Mouse (Mus musculus) midbrain, embryonic 15.5 days (tissue): ENCODE measurements at regions not wholly inside any gene's neighbourhood (a gene's known extent, or its start where the extent isn't known, plus 50 kb on each side); places are given as distances from the start of the nearest gene placed in this dataset.

Experiments used
- ATAC-seq: fragments of 200-750 bp; cut with Nextera tagmentation; replicated peaks from 2 replicates; pipeline ENCODE4 v1.8.0; 2017; ENCODE audit warnings: moderate TSS enrichment
- H3K27ac ChIP-seq: fragments of 300-500 bp; sonication (generic); 2 replicates; pipeline ENCODE4 v1.5.1; 2015; ENCODE audit warnings: mild to moderate bottlenecking, inconsistent platforms
- H3K27me3 ChIP-seq: fragments of 300-500 bp; sonication (generic); replicated peaks from 2 replicates; pipeline ENCODE4 v1.6.1; 2015; ENCODE audit warnings: inconsistent platforms
- H3K36me3 ChIP-seq: fragments of 300-500 bp; sonication (generic); replicated peaks from 2 replicates; pipeline ENCODE4 v1.6.1; 2015; ENCODE audit warnings: inconsistent platforms
- H3K4me1 ChIP-seq: fragments of 300-500 bp; sonication (generic); 2 replicates; pipeline ENCODE4 v1.6.1; 2015; ENCODE audit warnings: inconsistent platforms
- H3K4me2 ChIP-seq: fragments of 300-500 bp; sonication (generic); 2 replicates; pipeline ENCODE4 v1.6.1; 2015; ENCODE audit warnings: inconsistent platforms, mild to moderate bottlenecking, moderate library complexity
- H3K4me3 ChIP-seq: fragments of 300-500 bp; sonication (generic); 2 replicates; pipeline ENCODE4 v1.5.1; 2015; ENCODE audit warnings: mild to moderate bottlenecking, inconsistent platforms
- H3K9ac ChIP-seq: fragments of 300-500 bp; sonication (generic); 2 replicates; pipeline ENCODE4 v1.6.1; 2015; ENCODE audit warnings: mild to moderate bottlenecking, inconsistent platforms
- H3K9me3 ChIP-seq: fragments of 300-500 bp; sonication (generic); 2 replicates; pipeline ENCODE4 v1.6.1; 2016; ENCODE audit warnings: inconsistent platforms
- WGBS: fragments of 180-500 bp; shearing (Covaris S2); methylation state at CpG from one replicate; pipeline ENCODE4 v1.1.7; 2015; ENCODE audit warnings: mixed read lengths; 5-methylcytosine and 5-hydroxymethylcytosine counted together

DNA sequence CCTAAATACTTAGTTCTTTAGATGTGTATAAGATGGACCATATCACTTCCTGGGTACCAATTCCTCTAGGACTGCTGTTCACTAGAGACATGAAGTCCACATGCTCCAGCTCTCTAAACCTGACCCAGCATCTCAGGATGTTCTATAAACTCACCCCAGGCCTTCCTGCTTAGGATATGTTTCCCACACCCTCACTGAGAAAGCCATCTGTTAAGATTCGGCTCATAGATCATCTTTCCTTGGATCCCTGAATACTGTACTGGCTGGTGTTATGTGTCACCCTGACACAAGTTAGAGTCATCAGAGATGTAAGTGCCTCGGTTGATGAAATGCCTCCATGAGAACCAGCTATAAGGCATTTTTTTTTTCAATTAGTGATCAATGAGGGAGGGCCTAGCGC is 199.9 kb downstream of the Gm5426 start:
- WGBS: 97% methylated on average over 3 of the region's 3 CpGs
- no peak for ATAC-seq
- Histone ChIP-seq H3K36me3 (no peaks in the 10 kb centered on the region), H3K4me1 (peaks cover 8% of the 10 kb centered on the region), H3K4me3 (no peak overlapping the region), H3K9me3 (no peaks in the 10 kb centered on the region), H3K9ac (no peak overlapping the region), H3K27ac (no peak overlapping the region), H3K4me2 (no peak overlapping the region), H3K27me3 (no peaks in the 10 kb centered on the region)

DNA sequence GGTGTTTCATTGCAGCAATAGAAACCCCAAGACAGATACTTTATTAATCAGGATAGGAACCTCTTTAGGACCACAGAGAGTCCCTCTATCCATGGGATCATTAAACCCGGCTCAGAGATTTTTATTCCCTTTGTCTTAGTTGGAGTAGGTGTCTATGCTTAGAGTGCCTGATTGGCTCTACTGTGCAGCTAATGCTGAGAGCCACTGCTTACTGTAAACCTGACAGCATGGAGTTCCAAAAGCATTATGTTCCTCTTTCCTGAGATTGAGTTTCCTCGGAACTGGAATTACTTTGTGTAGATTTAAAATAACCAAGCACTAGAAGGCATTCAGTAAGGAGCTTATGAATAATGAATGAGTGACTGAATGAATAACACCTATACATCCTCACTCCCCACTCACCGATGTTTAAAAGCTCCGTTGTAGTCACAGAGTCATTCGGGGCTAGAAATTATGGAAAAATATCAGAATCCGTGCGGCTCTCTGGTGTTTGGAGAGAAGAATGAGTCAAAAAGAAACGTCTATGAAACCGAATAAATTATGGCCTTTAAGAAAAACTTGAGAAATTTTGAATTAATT is 200.8 kb downstream of the Gm5426 start:
- Histone ChIP-seq H3K36me3 (no peaks in the 10 kb centered on the region), H3K4me2 (0 out of 2 replicates have a peak overlapping the region, but pooled peaks have one; percentile 11), H3K4me3 (no peak overlapping the region), H3K9me3 (no peaks in the 10 kb centered on the region), H3K27me3 (no peaks in the 10 kb centered on the region), H3K4me1 (peaks cover 8% of the 10 kb centered on the region), H3K27ac (no peak overlapping the region), H3K9ac (no peak overlapping the region)
- WGBS: 37% methylated on average over 9 of the region's 9 CpGs
- peak; percentile 54; the same call in 1 of the 2 replicates for ATAC-seq

GRCm38 (mm10) chr10:96337797-96338608 is 201.6 kb downstream of the Gm5426 start:
- Histone ChIP-seq H3K36me3 (no peaks in the 10 kb centered on the region), H3K9ac (no peak overlapping the region), H3K4me2 (no peak overlapping the region), H3K4me3 (no peak overlapping the region), H3K27ac (no peak overlapping the region), H3K27me3 (no peaks in the 10 kb centered on the region), H3K4me1 (peaks cover 8% of the 10 kb centered on the region), H3K9me3 (no peaks in the 10 kb centered on the region)
- ATAC-seq: no peak
- 82% methylated on average over 7 of the region's 7 CpGs for WGBS

DNA sequence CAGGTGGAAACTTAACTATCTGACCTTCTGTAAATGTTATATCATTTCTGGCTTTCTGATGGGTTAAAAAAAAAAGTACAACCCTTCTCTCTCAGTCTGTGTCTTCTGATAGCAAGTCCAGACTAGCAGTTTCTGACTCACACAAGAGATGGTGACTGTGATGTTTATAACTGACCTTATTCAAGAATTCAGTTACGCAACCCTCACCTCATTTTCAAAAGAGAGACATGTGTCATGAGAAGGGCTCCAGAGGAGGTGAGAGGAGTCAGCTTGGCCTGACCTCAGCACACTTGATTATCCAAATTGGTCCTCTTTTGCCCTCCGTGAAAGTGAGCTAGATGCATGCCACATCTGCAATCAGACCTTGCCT is 202.2 kb downstream of the Gm5426 start:
- H3K4me2 ChIP-seq: no peak overlapping the region
- no peaks in the 10 kb centered on the region for H3K36me3 ChIP-seq
- no peak overlapping the region for H3K27ac ChIP-seq
- no peak overlapping the region for H3K9ac ChIP-seq
- H3K27me3 ChIP-seq: no peaks in the 10 kb centered on the region
- H3K4me3 ChIP-seq: no peak overlapping the region
- WGBS: 90% methylated on average over 2 of the region's 2 CpGs
- no peaks in the 10 kb centered on the region for H3K9me3 ChIP-seq
- H3K4me1 ChIP-seq: peaks cover 8% of the 10 kb centered on the region
- no peak for ATAC-seq

DNA sequence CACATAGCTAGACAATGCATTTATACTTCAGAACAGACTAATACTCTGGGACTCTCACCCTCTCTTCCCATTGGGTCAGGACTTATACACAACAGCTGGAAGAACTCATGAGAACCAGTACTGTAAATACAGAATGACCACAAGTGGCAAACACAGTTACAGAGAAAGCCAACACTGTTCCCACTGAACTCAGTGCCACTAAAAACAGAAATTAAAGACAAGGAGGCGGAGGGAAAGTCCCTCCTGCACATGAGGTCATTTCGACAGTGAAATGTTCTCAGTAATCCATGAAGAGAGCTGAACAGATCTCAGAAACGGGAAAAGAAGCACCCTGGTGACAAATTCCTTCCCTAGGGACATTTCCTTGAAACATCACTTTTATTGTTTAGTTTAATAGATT is 206.1 kb downstream of the Gm5426 start:
- 54% methylated on average over 3 of the region's 3 CpGs for WGBS
- Histone ChIP-seq H3K9me3 (no peaks in the 10 kb centered on the region), H3K9ac (no peak overlapping the region), H3K36me3 (no peaks in the 10 kb centered on the region), H3K27me3 (no peaks in the 10 kb centered on the region), H3K27ac (no peak overlapping the region), H3K4me3 (no peak overlapping the region), H3K4me2 (no peak overlapping the region), H3K4me1 (peaks cover 2% of the 10 kb centered on the region; the same call in 1 of the 2 replicates)
- no peak for ATAC-seq

DNA sequence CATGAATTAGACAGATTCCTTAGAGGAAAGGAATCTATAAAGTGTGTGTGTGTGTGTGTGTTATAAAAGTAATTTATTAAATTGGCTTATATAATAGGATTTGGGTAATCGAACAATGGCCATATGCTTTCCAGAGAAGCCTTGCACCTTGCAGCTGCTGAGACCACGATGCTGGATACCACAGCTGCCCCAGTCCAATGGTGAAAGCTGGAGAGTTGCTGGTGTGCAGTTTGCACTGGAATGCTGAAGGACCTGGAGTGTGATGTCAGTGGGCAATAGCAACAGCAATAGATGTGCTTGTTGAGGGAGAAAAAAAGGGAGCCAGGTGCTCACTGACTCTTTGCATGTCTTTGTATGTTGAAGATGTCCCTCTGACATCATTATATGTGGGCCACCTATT is 207.3 kb downstream of the Gm5426 start:
- H3K27me3 ChIP-seq: no peaks in the 10 kb centered on the region
- H3K4me2 ChIP-seq: no peak overlapping the region
- no peaks in the 10 kb centered on the region for H3K4me1 ChIP-seq
- H3K9me3 ChIP-seq: no peaks in the 10 kb centered on the region
- 73% methylated on average over 2 of the region's 2 CpGs for WGBS
- no peak overlapping the region for H3K4me3 ChIP-seq
- H3K9ac ChIP-seq: no peak overlapping the region
- H3K36me3 ChIP-seq: no peaks in the 10 kb centered on the region
- H3K27ac ChIP-seq: no peak overlapping the region
- no peak for ATAC-seq

DNA sequence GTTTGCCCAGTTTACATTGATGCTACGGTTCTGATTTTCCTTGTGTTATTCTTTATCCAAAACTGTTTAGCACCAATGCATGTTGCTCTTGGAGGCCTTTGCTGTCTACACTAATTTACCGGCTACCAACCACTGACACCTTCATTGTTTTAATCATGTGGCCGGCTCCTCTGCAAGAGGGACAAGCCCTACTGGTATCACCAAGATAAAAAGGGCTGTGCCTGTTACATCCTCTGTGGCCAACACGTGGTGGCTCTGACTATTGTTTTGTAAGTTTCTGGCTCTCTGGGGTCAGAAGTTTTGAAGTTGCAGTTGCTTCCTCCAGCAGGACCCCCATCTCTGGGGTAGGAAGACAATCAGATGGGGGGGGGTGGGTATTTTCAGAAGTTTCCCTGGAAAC is 214.3 kb downstream of the Gm5426 start:
- no peak overlapping the region for H3K4me2 ChIP-seq
- no peak for ATAC-seq
- no peaks in the 10 kb centered on the region for H3K4me1 ChIP-seq
- no peaks in the 10 kb centered on the region for H3K9me3 ChIP-seq
- 75% methylated on average over 4 of the region's 4 CpGs for WGBS
- H3K36me3 ChIP-seq: no peaks in the 10 kb centered on the region
- H3K9ac ChIP-seq: no peak overlapping the region
- H3K4me3 ChIP-seq: no peak overlapping the region
- H3K27me3 ChIP-seq: no peaks in the 10 kb centered on the region
- H3K27ac ChIP-seq: no peak overlapping the region

DNA sequence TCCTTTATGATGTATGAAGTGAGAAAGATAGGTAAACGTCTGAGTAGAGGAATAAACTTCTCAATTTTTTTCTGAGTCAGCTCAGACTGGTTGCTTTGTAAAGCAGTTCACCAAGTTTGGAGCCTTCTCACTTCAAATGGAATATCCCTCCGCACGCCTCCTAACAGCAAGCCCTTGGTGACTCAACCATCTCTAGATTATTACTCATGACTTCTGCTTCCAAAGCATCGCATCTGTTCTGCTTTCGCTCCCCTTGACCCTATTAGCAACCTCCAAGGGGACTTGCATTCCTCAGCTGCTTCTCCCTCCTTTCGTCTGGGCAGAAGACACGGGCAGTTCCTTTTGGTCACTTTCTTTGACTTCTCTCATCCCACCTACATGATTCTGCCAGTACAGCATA is 214.9 kb downstream of the Gm5426 start:
- Histone ChIP-seq H3K4me2 (no peak overlapping the region), H3K4me3 (no peak overlapping the region), H3K27me3 (no peaks in the 10 kb centered on the region), H3K4me1 (no peaks in the 10 kb centered on the region), H3K27ac (no peak overlapping the region), H3K36me3 (no peaks in the 10 kb centered on the region), H3K9ac (no peak overlapping the region), H3K9me3 (no peaks in the 10 kb centered on the region)
- no peak for ATAC-seq
- 92% methylated on average over 7 of the region's 7 CpGs for WGBS

DNA sequence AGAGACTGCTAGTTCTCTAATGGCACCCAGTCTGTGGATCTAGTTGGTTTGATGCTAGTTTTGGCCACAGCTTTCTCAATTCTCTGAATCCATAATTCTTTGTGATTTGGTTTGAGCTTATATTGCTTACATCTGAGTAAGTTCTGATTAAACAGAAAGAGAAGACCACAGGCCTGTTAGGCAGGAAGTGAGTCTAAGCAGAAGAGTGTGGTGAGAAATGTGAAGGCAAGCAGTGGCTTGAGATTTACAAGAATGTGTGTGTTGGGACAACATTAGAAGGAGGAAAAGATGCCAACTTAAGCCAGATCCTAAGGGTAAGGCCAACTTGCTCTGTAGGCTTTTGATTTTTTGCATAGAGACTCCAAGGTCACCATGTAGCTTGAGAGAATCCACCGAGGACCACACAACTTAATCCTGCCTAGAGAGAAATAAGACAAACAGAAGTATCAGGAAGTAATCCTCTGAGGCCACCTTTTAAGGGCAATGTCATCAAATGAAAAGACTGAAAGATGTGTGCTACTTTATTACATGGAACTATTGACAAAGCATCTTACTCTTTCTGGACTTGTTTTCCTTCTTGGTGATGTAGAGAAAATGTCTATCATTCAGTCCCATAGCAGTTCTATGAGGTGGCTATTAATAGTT is 220.7 kb downstream of the Gm5426 start:
- H3K36me3 ChIP-seq: no peaks in the 10 kb centered on the region
- no peak for ATAC-seq
- no peak overlapping the region for H3K9ac ChIP-seq
- H3K9me3 ChIP-seq: no peaks in the 10 kb centered on the region
- H3K4me2 ChIP-seq: no peak overlapping the region
- 92% methylated on average over 1 of the region's 1 CpGs for WGBS
- no peaks in the 10 kb centered on the region for H3K4me1 ChIP-seq
- no peak overlapping the region for H3K4me3 ChIP-seq
- no peaks in the 10 kb centered on the region for H3K27me3 ChIP-seq
- H3K27ac ChIP-seq: no peak overlapping the region

DNA sequence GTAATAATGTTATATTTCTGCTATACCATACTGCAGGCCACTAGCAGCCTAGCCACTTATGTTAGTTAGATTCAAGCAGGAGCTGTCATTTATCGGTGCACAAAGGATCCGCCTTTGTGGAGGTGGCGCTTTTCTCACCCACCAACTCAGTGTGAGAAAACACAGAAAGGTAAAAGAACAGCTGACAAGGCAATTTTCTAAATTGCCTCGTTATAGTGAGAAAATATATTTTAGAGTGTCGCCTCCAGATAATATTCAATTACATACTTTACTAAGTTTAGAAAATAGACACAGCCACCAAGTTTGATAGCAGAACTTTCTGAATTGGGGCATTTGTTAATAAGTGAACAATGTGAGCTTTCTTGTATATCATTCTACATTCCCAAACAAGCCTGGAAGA is 221.2 kb downstream of the Gm5426 start:
- H3K36me3 ChIP-seq: no peaks in the 10 kb centered on the region
- 80% methylated on average over 5 of the region's 5 CpGs for WGBS
- H3K4me3 ChIP-seq: no peak overlapping the region
- H3K4me1 ChIP-seq: no peaks in the 10 kb centered on the region
- H3K9me3 ChIP-seq: no peaks in the 10 kb centered on the region
- no peaks in the 10 kb centered on the region for H3K27me3 ChIP-seq
- H3K27ac ChIP-seq: no peak overlapping the region
- no peak overlapping the region for H3K9ac ChIP-seq
- H3K4me2 ChIP-seq: no peak overlapping the region
- ATAC-seq: no peak

DNA sequence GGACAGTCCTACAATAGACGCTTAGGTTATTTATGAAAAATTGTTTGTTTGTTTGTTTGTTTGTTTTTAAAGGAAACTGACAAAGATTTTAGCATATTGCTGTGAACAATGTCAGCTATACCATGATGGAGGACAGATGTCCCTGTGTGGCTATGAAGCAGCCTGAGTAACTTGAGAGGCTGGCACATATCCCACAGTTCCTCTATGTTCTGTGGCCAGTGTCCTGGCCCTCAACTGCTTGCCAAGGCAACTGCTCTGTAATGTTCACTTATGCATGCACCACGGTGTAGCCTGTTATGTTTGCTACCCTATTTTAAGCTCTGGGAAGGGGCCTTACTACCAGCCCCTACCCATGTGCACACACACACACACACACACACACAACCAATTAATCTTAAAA is 222.6 kb downstream of the Gm5426 start:
- Histone ChIP-seq H3K27ac (no peak overlapping the region), H3K36me3 (no peaks in the 10 kb centered on the region), H3K9ac (no peak overlapping the region), H3K9me3 (no peaks in the 10 kb centered on the region), H3K4me3 (no peak overlapping the region), H3K27me3 (no peaks in the 10 kb centered on the region), H3K4me1 (no peaks in the 10 kb centered on the region), H3K4me2 (no peak overlapping the region)
- ATAC-seq: no peak
- WGBS: 88% methylated on average over 2 of the region's 2 CpGs

GRCm38 (mm10) chr10:96362211-96362610 is 225.8 kb downstream of the Gm5426 start:
- no peak overlapping the region for H3K4me2 ChIP-seq
- H3K36me3 ChIP-seq: no peaks in the 10 kb centered on the region
- 52% methylated on average over 3 of the region's 3 CpGs for WGBS
- H3K9me3 ChIP-seq: no peaks in the 10 kb centered on the region
- ATAC-seq: no peak
- no peak overlapping the region for H3K4me3 ChIP-seq
- no peaks in the 10 kb centered on the region for H3K27me3 ChIP-seq
- H3K27ac ChIP-seq: no peak overlapping the region
- no peaks in the 10 kb centered on the region for H3K4me1 ChIP-seq
- H3K9ac ChIP-seq: no peak overlapping the region

DNA sequence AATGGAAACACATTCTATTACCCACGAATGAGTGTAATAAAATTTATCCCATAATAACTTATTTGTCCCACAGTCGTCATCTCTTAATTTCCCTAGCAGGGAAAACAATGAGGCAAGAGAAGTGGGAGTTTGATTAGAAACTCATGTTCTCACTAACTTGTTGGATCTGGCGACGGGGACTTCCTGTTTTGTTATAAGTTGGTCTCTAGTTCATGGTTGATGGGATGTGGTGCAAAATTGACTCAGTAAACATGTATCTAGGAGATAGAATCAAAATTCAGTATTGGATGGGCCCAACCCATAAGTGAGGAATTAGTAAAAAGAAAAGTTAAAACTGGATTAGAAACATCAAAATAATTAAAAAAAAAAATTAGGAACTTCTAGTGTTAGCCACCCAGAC is 227.5 kb downstream of the Gm5426 start:
- Histone ChIP-seq H3K4me3 (no peak overlapping the region), H3K9ac (no peak overlapping the region), H3K36me3 (no peaks in the 10 kb centered on the region), H3K4me2 (no peak overlapping the region), H3K9me3 (no peaks in the 10 kb centered on the region), H3K4me1 (no peaks in the 10 kb centered on the region), H3K27ac (no peak overlapping the region), H3K27me3 (no peaks in the 10 kb centered on the region)
- no peak for ATAC-seq
- 91% methylated on average over 4 of the region's 4 CpGs for WGBS
